Mouse (Mus musculus): Measurements from ENCODE around the gene Lrp6.

DNA sequence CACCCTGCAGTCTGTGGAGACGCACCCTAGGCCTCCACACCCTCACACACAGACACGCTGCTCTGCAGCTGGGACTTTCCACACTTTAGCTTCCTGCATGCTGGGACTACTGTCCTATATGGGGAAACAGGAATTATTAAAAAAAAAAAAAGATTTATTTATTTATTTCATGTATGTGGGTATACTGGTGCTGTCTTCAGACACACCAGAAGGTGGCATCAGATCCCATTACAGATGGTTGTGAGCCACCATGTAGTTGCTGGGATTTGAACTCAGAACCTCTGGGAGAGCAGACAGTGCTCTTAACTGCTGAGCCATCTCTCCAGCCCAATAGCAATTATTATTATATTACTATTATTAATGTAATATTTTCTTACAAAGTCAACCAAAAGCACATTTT lies 97.5 kb downstream of the Lrp6 start:
- TF ChIP-seq CTCF (IDR thresholded peaks at IDR 0.05; ENCODE audit: insufficient read depth, low read length), result no peak
- no peak for TF ChIP-seq POLR2A (IDR thresholded peaks at IDR 0.05; ENCODE audit: borderline replicate concordance, extremely low read depth, low read depth, low read length)

Measured in lung, adult 2 months (tissue).